Mouse (Mus musculus): ENCODE results near the gene Igfbp5.

Igfbp5 gene

DNA sequence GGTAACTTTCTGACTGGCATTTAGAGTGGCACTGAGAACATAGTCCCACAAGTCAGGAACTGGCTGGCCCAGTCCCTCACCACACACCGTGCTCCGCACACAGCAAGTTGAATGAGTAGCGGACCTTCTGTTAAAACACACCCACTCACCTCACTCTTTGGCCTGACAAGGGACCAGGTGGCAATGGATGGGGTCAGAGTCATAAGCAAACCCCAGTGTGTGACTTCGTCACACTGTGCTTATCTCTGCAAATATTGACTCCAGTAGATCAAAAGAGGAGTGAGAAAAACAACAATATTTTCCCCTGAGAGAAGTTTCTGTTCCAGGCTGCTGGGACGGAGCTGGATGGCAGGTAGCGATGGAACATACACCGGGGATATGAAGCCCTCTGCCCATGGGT lies 65.4 kb downstream of the Igfbp5 start:
- ChIA-PET POLR2A (interaction anchor here in 3 of 4 experiments (0.5 to 8.9 kb wide), 13 partner anchors 7 to 62 kb away, joined by 3 to 276 read pairs (median 11); partner anchors contain the start of gene Igfbp2 (in 3 of the 3)), CTCF (no interaction called here)

All from embryonic stem cell, embryonic (primary cell).